Mouse (Mus musculus): ENCODE data around the gene Pafah1b2. TPM values are rescaled to one million over a fixed set of nuclear protein-coding genes. Genes with fewer than 3 reads are reported as not detected.

Pafah1b2 gene
- polyA plus RNA-seq, 2 experiments = 87.2 to 175 TPM

DNA sequence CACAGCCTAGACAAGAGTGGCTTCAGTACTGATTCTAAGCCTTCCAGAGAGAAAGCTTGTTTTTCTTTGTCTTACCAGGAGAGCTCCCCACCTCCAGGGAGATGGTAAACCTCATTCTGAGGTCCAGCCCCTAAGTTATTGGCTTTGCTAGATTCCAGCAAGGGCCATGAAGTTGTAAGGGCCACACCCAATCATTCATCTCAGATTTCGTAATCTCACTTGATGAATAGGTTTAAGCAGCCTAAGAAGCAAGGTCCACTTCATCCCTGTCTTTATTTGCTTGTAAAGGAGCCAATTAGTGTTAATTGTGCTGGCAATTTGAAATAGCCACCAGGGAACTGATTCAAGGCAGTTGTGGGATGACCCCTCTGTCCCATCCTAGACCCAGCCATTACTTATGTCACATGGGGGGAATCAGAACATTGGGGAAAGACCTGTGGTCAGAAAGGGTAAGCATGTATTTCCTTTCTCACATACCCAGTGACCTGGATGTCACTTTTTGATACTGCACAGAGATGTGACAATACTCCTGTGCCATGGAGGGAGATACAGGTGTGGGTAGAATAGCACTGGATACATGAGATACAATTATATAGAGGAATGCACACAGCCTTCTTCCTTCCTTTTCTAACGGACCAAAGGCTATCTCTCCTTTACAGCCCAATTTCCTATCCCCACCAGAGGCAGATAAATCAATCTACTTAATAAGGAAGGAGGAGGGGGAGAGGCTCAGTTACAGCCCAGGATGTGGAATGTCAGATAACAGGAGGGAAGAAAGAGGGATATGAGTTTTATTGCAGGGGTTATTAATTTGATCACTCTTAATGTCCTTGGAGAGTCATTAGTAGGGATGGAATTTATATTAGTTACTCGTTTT, 1.2 kb downstream of the Pafah1b2 start:
- H3K9ac ChIP-seq (ENCODE audit: low read depth, low read length, severe bottlenecking) = no peak overlapping the region

DNA sequence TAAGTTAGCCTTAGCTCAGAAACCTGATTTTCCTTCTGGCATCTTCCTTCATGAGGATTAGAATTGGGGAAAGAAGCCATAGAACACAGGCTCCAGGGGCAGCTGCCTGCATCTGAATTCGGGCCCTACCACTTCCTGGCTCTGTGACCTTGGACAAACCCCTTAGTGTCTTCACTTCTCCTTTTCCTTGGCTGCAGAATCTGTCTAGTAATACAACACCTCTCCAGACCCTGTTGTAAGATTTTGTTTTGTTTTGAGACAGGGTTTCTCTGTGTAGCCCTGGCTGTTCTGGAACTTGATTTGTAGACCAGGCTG, 2.9 kb downstream of the Pafah1b2 start:
- no peaks in the 10 kb centered on the region for H3K9me3 ChIP-seq (ENCODE audit: control insufficient read depth, low read length)
- no peak for ATAC-seq (ENCODE audit: low FRiP score, low read depth)
- no peak overlapping the region for H3K27ac ChIP-seq (replicated peaks; ENCODE audit: low read depth, low read length)
- peaks cover 16% of the 10 kb centered on the region for H3K4me1 ChIP-seq (ENCODE audit: control insufficient read depth, insufficient read depth, low read length)
- no peak overlapping the region for H3K4me3 ChIP-seq (replicated peaks; ENCODE audit: low read length)
- H3K27me3 ChIP-seq (ENCODE audit: control insufficient read depth, insufficient read depth, low read length) = no peaks in the 10 kb centered on the region
- TF ChIP-seq POLR2A (IDR thresholded peaks at IDR 0.05; ENCODE audit: borderline replicate concordance, extremely low read depth, insufficient read depth, insufficient read length) = no peak
- 58% methylated on average over 1 of the region's 1 CpGs for WGBS
- no peak overlapping the region for H3K4me2 ChIP-seq (replicated peaks; ENCODE audit: low read depth, low read length, severe bottlenecking)
- no peak overlapping the region for H3K9ac ChIP-seq (ENCODE audit: low read depth, low read length, severe bottlenecking)
- no peak for DNase-seq (ENCODE audit: low spot score)
- no peaks in the 10 kb centered on the region for H3K36me3 ChIP-seq (ENCODE audit: control insufficient read depth, insufficient read depth, low read length)

More for the DNA sequence above, 1.2 kb downstream of the Pafah1b2 start:
- Histone ChIP-seq H3K4me1 (ENCODE audit: control insufficient read depth, insufficient read depth, low read length) (peaks cover 32% of the 10 kb centered on the region), H3K9me3 (ENCODE audit: control insufficient read depth, low read length) (no peaks in the 10 kb centered on the region), H3K4me3 (replicated peaks; ENCODE audit: low read length) (no peak overlapping the region), H3K4me2 (replicated peaks; ENCODE audit: low read depth, low read length, severe bottlenecking) (peak overlapping the region; percentile 81; the same call in 1 of the 2 replicates), H3K36me3 (ENCODE audit: control insufficient read depth, insufficient read depth, low read length) (no peaks in the 10 kb centered on the region), H3K27me3 (ENCODE audit: control insufficient read depth, insufficient read depth, low read length) (no peaks in the 10 kb centered on the region), H3K27ac (replicated peaks; ENCODE audit: low read depth, low read length) (no peak overlapping the region)
- DNase-seq (ENCODE audit: low spot score) (no peak), ATAC-seq (ENCODE audit: low FRiP score, low read depth) (no peak)
- 28% methylated on average over 3 of the region's 3 CpGs for WGBS
- TF ChIP-seq POLR2A (IDR thresholded peaks at IDR 0.05; ENCODE audit: borderline replicate concordance, extremely low read depth, insufficient read depth, insufficient read length) = no peak

DNA sequence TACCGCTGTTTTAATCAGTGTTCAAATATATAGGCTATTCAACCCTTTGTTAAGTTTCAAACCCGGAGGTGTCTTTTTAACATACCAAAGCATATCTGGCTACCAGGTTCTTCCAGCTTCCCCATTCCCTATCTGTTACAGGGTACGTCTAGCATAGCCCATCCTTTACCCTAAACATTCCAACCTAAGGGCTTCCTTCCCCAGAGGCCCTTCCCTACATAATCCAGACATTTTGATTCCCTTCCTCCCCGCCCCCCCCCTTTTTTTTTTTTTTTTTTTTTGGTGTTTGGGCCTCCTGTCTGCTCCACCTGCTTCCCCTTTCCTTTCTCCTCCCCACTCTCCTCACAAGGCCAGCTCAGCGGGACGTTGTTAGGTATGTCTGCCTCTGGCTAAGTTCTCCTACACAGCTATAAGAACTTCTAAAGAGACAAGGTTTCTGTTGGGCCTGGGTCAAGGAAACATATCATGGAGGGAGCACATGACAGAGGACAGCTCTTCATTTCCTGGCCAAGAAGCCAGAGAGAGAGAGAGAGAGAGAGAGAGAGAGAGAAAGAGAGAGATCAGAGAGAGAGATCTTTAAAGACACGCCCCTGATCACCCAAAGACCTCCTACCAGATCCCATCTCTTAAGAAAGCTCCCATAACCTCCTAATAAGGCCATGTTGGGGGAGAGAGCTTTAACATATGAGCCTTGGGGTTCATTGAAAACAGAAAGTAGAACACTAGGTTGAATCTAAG, 3.4 kb downstream of the Pafah1b2 start:
- no peak for TF ChIP-seq POLR2A (IDR thresholded peaks at IDR 0.05; ENCODE audit: borderline replicate concordance, extremely low read depth, insufficient read depth, insufficient read length)
- WGBS = 50% methylated on average over 7 of the region's 7 CpGs
- H3K4me3 ChIP-seq (replicated peaks; ENCODE audit: low read length) = no peak overlapping the region
- no peak overlapping the region for H3K9ac ChIP-seq (ENCODE audit: low read depth, low read length, severe bottlenecking)
- no peak overlapping the region for H3K27ac ChIP-seq (replicated peaks; ENCODE audit: low read depth, low read length)
- DNase-seq (ENCODE audit: low spot score) (no peak), ATAC-seq (ENCODE audit: low FRiP score, low read depth) (no peak)
- no peak overlapping the region for H3K4me2 ChIP-seq (replicated peaks; ENCODE audit: low read depth, low read length, severe bottlenecking)
- H3K27me3 ChIP-seq (ENCODE audit: control insufficient read depth, insufficient read depth, low read length) = no peaks in the 10 kb centered on the region
- H3K9me3 ChIP-seq (ENCODE audit: control insufficient read depth, low read length) = no peaks in the 10 kb centered on the region
- peaks cover 11% of the 10 kb centered on the region for H3K4me1 ChIP-seq (ENCODE audit: control insufficient read depth, insufficient read depth, low read length)
- no peaks in the 10 kb centered on the region for H3K36me3 ChIP-seq (ENCODE audit: control insufficient read depth, insufficient read depth, low read length)

DNA sequence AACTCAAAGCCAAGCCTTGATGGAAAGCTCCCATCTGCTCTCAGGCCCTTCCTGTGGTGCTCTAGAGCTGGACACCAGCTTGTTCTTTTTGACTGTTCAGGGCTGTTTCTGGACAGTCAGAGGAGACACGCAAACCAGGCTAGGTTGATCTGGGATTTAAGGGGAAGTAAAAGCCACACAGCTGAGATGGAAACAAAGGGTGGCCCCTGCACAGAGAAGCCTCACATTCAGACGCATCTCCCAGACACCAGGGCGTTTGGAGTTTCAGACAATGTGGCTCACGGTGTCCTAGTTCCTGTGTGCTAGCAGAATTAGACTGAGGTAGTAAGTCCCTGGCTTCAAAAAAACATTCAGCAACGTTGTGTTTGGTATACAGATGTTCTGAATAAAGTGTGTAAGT, 6.3 kb downstream of the Pafah1b2 start:
- ATAC-seq (ENCODE audit: low FRiP score, low read depth) (no peak), DNase-seq (ENCODE audit: low spot score) (no peak)
- WGBS = 78% methylated on average over 5 of the region's 5 CpGs
- H3K4me3 ChIP-seq (replicated peaks; ENCODE audit: low read length) = no peak overlapping the region
- H3K9me3 ChIP-seq (ENCODE audit: control insufficient read depth, low read length) = no peaks in the 10 kb centered on the region
- no peak overlapping the region for H3K27ac ChIP-seq (replicated peaks; ENCODE audit: low read depth, low read length)
- no peak overlapping the region for H3K4me2 ChIP-seq (replicated peaks; ENCODE audit: low read depth, low read length, severe bottlenecking)
- TF ChIP-seq POLR2A (IDR thresholded peaks at IDR 0.05; ENCODE audit: borderline replicate concordance, extremely low read depth, insufficient read depth, insufficient read length) = no peak
- H3K4me1 ChIP-seq (ENCODE audit: control insufficient read depth, insufficient read depth, low read length) = 0 out of 2 replicates have a peak, but pooled peaks cover 2% of the 10 kb centered on the region
- no peaks in the 10 kb centered on the region for H3K27me3 ChIP-seq (ENCODE audit: control insufficient read depth, insufficient read depth, low read length)
- no peaks in the 10 kb centered on the region for H3K36me3 ChIP-seq (ENCODE audit: control insufficient read depth, insufficient read depth, low read length)
- H3K9ac ChIP-seq (ENCODE audit: low read depth, low read length, severe bottlenecking) = no peak overlapping the region

DNA sequence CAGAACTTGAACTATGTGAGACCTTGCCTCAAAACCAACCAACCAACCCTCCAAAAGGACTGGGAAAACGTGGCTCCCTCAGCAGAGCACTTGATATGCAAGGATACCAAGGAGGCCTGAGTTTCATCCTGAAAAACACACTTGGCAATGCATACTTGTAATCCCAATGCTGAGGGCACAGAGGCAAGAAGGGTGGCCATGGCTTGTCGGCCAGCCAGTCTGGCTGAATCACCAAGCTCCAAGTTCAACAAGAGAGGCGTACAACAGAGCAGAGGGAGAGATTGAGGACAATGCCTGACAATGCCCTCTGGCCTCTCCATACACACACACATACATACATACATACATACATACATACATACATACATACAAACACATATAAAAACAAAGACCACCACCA, 8.0 kb downstream of the Pafah1b2 start:
- no peak for ATAC-seq (ENCODE audit: low FRiP score, low read depth)
- WGBS = 66% methylated on average over 3 of the region's 3 CpGs
- Histone ChIP-seq H3K9ac (ENCODE audit: low read depth, low read length, severe bottlenecking) (no peak overlapping the region), H3K4me2 (replicated peaks; ENCODE audit: low read depth, low read length, severe bottlenecking) (no peak overlapping the region), H3K36me3 (ENCODE audit: control insufficient read depth, insufficient read depth, low read length) (no peaks in the 10 kb centered on the region), H3K4me1 (ENCODE audit: control insufficient read depth, insufficient read depth, low read length) (0 out of 2 replicates have a peak, but pooled peaks cover 2% of the 10 kb centered on the region), H3K27ac (replicated peaks; ENCODE audit: low read depth, low read length) (no peak overlapping the region), H3K27me3 (ENCODE audit: control insufficient read depth, insufficient read depth, low read length) (no peaks in the 10 kb centered on the region), H3K4me3 (replicated peaks; ENCODE audit: low read length) (no peak overlapping the region), H3K9me3 (ENCODE audit: control insufficient read depth, low read length) (no peaks in the 10 kb centered on the region)
- DNase-seq (ENCODE audit: low spot score) = no peak
- no peak for TF ChIP-seq POLR2A (IDR thresholded peaks at IDR 0.05; ENCODE audit: borderline replicate concordance, extremely low read depth, insufficient read depth, insufficient read length)

Measured in limb, embryonic 14.5 days (tissue).